Mouse (Mus musculus): ENCODE measurements around the gene Stard10.

The Stard10 gene

GRCm38 (mm10) chr7:101302691-101303090 lies 14.2 kb upstream of the Stard10 start:
- DNase-seq (ENCODE audit: low read depth, low spot score) = no peak

GRCm38 (mm10) chr7:101306841-101307240 lies 10.0 kb upstream of the Stard10 start:
- no peak for DNase-seq (ENCODE audit: low read depth, low spot score)

GRCm38 (mm10) chr7:101309985-101310326 lies 6.9 kb upstream of the Stard10 start:
- DNase-seq (ENCODE audit: low read depth, low spot score) = no peak

- peak; percentile 99 for DNase-seq (ENCODE audit: low read depth, low spot score)
These were observed 6.4 kb upstream of the Stard10 start for GRCm38 (mm10) chr7:101310327-101311028.

- DNase-seq (ENCODE audit: low read depth, low spot score) = no peak
These were observed 5.8 kb upstream of the Stard10 start for GRCm38 (mm10) chr7:101311061-101311460.

GRCm38 (mm10) chr7:101313033-101313432 lies 3.9 kb upstream of the Stard10 start:
- DNase-seq (ENCODE audit: low read depth, low spot score) = no peak

- DNase-seq (ENCODE audit: low read depth, low spot score) = no peak
These were observed 2.5 kb upstream of the Stard10 start for GRCm38 (mm10) chr7:101314396-101314795.

GRCm38 (mm10) chr7:101315699-101316098 lies 1.2 kb upstream of the Stard10 start:
- no peak for DNase-seq (ENCODE audit: low read depth, low spot score)

GRCm38 (mm10) chr7:101316591-101317001 lies 290 bp upstream of the Stard10 start:
- DNase-seq (ENCODE audit: low read depth, low spot score) = no peak

GRCm38 (mm10) chr7:101318848-101319247 lies 2.0 kb downstream of the Stard10 start:
- no peak for DNase-seq (ENCODE audit: low read depth, low spot score)

- no peak for DNase-seq (ENCODE audit: low read depth, low spot score)
These were observed 2.9 kb downstream of the Stard10 start for GRCm38 (mm10) chr7:101319796-101320195.

- DNase-seq (ENCODE audit: low read depth, low spot score) = peak; percentile 71
These were observed 3.7 kb downstream of the Stard10 start for GRCm38 (mm10) chr7:101320399-101321217.

GRCm38 (mm10) chr7:101321218-101321827 lies 4.4 kb downstream of the Stard10 start:
- DNase-seq (ENCODE audit: low read depth, low spot score) = peak; percentile 44

GRCm38 (mm10) chr7:101323141-101323594 lies 6.3 kb downstream of the Stard10 start:
- DNase-seq (ENCODE audit: low read depth, low spot score) = no peak

- no peak for DNase-seq (ENCODE audit: low read depth, low spot score)
These were observed 7.5 kb downstream of the Stard10 start for GRCm38 (mm10) chr7:101324142-101324962.

- DNase-seq (ENCODE audit: low read depth, low spot score) = no peak
These were observed 9.1 kb downstream of the Stard10 start for GRCm38 (mm10) chr7:101326006-101326405.

- DNase-seq (ENCODE audit: low read depth, low spot score) = no peak
These were observed 10.4 kb downstream of the Stard10 start for GRCm38 (mm10) chr7:101327263-101327662.

- DNase-seq (ENCODE audit: low read depth, low spot score) = no peak
These were observed 10.9 kb downstream of the Stard10 start for GRCm38 (mm10) chr7:101327786-101328185.

- no peak for DNase-seq (ENCODE audit: low read depth, low spot score)
These were observed 11.8 kb downstream of the Stard10 start for GRCm38 (mm10) chr7:101328621-101329158.

- no peak for DNase-seq (ENCODE audit: low read depth, low spot score)
These were observed 12.7 kb downstream of the Stard10 start for GRCm38 (mm10) chr7:101329606-101330005.

All from CD4-positive, CD25-positive, alpha-beta regulatory T cell, adult 2 months (primary cell).